Mouse (Mus musculus): ENCODE measurements around the gene Zfp672. TPM values are rescaled to one million over a fixed set of nuclear protein-coding genes. Genes with fewer than 3 reads are reported as not detected.

The Zfp672 gene
- total RNA-seq, 2 experiments from 2014 or later: 45.8 to 49.7 TPM

DNA sequence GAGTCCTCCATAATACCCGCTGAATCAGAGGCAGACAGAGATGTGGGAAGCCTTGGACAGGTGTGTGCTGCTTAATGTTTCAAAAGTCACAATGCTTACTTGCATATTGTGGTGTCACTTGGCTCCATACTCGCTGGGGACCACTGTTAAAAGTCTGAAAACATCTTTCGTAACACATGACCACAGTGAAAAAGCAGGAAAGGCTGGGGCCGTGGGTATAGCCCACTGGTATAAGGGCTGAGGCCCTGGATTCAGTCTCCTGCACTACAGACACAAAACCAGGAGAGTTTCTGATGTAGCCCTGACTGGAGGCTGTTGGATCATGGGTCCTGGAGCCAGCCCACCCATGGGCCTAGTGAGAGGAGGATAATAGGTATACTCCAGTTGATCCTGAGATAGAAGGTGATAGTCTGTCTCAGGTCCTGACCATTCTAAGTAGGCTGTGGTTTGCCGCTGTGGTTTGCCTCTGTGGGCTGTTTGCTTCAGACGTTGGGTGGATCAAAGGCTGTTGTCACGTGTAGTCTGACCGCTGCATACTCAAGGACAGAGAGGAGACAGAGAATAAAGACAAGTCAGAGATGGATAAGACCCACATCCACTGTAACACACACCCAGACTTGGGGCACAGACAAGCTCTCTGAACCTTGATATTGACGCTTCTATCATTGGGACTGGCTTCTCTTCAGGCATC lies 40.0 kb downstream of the Zfp672 start:
- DNase-seq (ENCODE audit: low spot score in 2 of 2): no peak

DNA sequence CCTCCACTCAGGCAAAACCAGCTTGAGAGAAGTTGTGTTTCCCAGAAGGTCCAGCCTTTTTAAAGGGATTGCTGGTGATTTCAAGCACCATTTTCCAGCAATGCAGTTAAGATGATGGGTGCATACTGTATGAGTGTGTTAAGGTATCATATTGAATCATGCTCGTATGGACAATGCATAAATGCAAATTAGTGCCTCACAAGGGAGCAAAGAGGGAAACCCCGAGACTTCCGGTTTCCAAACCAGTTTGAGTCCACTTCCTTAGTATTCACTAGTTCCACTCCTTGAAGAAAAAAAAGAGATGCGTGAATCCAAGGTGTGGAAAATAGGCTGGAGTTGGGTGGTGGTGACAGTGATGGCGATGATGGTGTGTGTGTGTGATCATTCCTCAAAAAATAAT lies 47.6 kb downstream of the Zfp672 start:
- no peak for DNase-seq (ENCODE audit: low spot score in 2 of 2)

DNA sequence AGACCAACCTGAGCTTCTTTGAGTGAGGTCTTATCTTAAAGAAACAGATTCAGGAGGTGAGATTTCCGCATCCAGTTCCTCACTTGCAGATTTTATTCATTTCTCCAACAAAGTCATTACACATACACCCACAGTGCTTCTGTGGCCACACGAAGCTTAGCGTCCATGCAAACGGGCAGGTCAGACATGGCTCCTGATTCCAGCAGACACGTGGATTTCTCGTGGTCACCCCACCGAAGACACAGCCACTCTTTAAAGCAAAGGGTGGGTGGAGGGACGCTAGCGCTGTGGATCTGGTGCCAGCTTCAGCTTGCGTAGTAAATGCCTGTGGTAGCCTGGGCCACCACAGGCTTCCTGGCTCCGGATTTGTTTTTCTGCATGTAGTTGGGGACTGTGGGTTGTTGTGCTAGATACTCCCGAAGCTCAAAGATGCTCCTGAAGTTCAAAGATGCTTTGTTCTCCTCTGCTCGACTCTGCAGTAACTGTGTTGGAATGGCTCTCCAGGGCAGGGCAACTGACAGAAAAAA lies 48.1 kb downstream of the Zfp672 start:
- no peak for DNase-seq (ENCODE audit: low spot score in 2 of 2)

DNA sequence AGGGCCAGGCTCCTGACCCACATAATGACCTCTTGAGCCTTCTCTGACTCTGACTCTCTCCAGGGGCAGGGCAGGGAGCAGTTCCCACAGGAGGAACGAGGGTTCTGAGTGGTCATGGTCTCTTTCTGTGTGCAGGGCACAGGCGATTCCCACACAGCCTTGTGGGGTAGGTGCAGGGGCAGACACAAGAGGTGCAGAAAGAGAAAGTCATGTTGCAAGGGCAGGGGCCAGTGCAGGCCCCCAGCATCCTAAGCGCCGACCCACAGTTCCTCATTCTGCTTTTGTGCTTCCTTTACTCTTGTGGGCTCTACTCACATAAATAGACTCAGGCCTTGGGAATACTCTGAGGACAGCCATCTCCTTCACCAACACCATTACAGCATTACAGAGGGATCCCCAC lies 54.4 kb downstream of the Zfp672 start:
- no peak for DNase-seq (ENCODE audit: low spot score in 2 of 2)

DNA sequence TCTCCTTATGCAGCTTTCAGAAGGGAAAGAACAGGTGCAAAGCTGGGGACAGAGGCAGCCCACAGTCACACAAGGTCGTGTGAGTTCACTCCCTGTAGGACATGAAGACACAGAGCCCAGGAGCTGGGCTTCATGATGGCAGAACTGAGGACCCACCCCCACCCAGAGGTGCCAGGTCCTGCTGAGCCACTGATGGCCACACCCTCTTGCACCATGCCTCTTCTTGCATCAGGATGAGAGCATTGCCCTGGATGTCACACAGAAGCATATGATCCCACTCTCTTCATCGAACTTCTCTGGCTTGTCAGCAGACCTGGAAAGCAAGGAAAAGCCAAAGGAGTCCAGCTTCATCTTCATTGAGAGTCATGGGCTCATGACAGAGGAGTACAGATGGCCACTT lies 55.6 kb downstream of the Zfp672 start, which contains the start of gene 4930438A08Rik:
Gene 4930438A08Rik (plus strand): TSS at position 228 of the 400 bp plus-strand sequence.
- no peak for DNase-seq (ENCODE audit: low spot score in 2 of 2)

GRCm38 (mm10) chr11:58268285-58268684 lies 61.9 kb downstream of the Zfp672 start:
- no peak for DNase-seq (ENCODE audit: low spot score in 2 of 2)

Other genes starting within 250 kb of the Zfp672 start
- gene Gm12248, start 237.2 kb downstream of the Zfp672 start, total RNA-seq (2021): under 1 TPM; 0.20 TPM
- 10 to 100 TPM; 56.0 to 57.3 TPM for gene Cnot8, start 226.2 kb downstream of the Zfp672 start, total RNA-seq (2021)
- 10 to 100 TPM; 19.9 to 26.3 TPM for gene Gemin5, start 161.8 kb downstream of the Zfp672 start, total RNA-seq (2021)
- 10 to 100 TPM; 68.2 to 74.2 TPM for gene Mrpl22, start 158.7 kb downstream of the Zfp672 start, total RNA-seq (2021)
- 10 to 100 TPM in 1 of 2 experiments, 1 to 10 TPM in 1; 9.8 to 15.3 TPM for gene Igtp, start 130.8 kb downstream of the Zfp672 start, total RNA-seq (2021)
- gene Irgm2, start 130.7 kb downstream of the Zfp672 start, total RNA-seq (2021): 10 to 100 TPM; 10.7 to 14.4 TPM
- gene 4930438A08Rik, start 55.5 kb downstream of the Zfp672 start, total RNA-seq (2021): under 1 TPM; 0.28 to 0.85 TPM
- gene Zfp692, start 23.3 kb downstream of the Zfp672 start, total RNA-seq (2021): 10 to 100 TPM; 13.4 to 15.0 TPM
- gene Sh3bp5l, start 385 bp upstream of the Zfp672 start, total RNA-seq (2021): 10 to 100 TPM; 47.4 to 54.1 TPM
- not detected for gene Lypd8, start 48.7 kb upstream of the Zfp672 start, total RNA-seq (2021)
- gene 1810065E05Rik, start 90.8 kb upstream of the Zfp672 start, total RNA-seq (2021): not detected
- gene Gm12253, start 102.2 kb upstream of the Zfp672 start, total RNA-seq (2021): not detected
- not detected for gene Lypd9, start 122.6 kb upstream of the Zfp672 start, total RNA-seq (2021)
- not detected for gene Olfr30, start 131.9 kb upstream of the Zfp672 start, total RNA-seq (2021)
- not detected for gene Olfr332, start 162.2 kb upstream of the Zfp672 start, total RNA-seq (2021)
- gene Olfr331, start 172.2 kb upstream of the Zfp672 start, total RNA-seq (2021): not detected
- 1 to 10 TPM; 1.1 to 1.4 TPM for gene Olfr330, start 204.5 kb upstream of the Zfp672 start, total RNA-seq (2021)
- gene Olfr329-ps, start 216.1 kb upstream of the Zfp672 start, total RNA-seq (2021): 1 to 10 TPM in 1 of 2 experiments, under 1 TPM in 1; 0.45 to 1.0 TPM
- gene Olfr328, start 225.3 kb upstream of the Zfp672 start, total RNA-seq (2021): under 1 TPM; 0.28 to 0.45 TPM
- not detected for gene Olfr224, start 240.2 kb upstream of the Zfp672 start, total RNA-seq (2021)
- not detected for gene Olfr325, start 247.4 kb upstream of the Zfp672 start, total RNA-seq (2021)